16 mouse cellular contexts compared by ENCODE assay signal in genomic region chr4:104669406-104669805, GRCm38 (mm10).
"Had no signal": no experiment of that assay in that cellular context is flagged by ENCODE, and none has a peak within 500 bp of the region (broad histone marks: within the 10 kb centered on the region; RNA-seq: fewer than 3 reads in every experiment).

No protein-coding gene starts in this region.

- DNase-seq: retina, postnatal 1 day; right cerebral cortex, adult 18-20 months; right cerebral cortex, postnatal 25 days; right cerebral cortex, postnatal 4 days; spleen, adult 18-20 months; thymus, adult 18-20 months; thymus, adult 2 months; thymus, postnatal 14 days; thymus, postnatal 25 days; thymus, postnatal 36 days; thymus, postnatal 4 days had no signal

- H3K36me3 ChIP-seq: neural tube, embryonic 12.5 days; neural tube, embryonic 13.5 days; neural tube, embryonic 15.5 days; stomach, embryonic 15.5 days had no signal

- H3K9me3 ChIP-seq: neural tube, embryonic 12.5 days; neural tube, embryonic 13.5 days; neural tube, embryonic 15.5 days; stomach, embryonic 15.5 days had no signal

- H3K4me3 ChIP-seq: neural tube, embryonic 12.5 days; neural tube, embryonic 13.5 days; neural tube, embryonic 15.5 days; stomach, embryonic 15.5 days had no signal

- H3K27ac ChIP-seq: neural tube, embryonic 12.5 days; neural tube, embryonic 13.5 days; neural tube, embryonic 15.5 days; stomach, embryonic 15.5 days; stomach, postnatal 0 days had no signal

- H3K27me3 ChIP-seq: neural tube, embryonic 12.5 days; neural tube, embryonic 13.5 days; neural tube, embryonic 15.5 days; stomach, embryonic 15.5 days had no signal

- H3K4me1 ChIP-seq: neural tube, embryonic 12.5 days; stomach, embryonic 15.5 days had no signal
